Mouse (Mus musculus) spleen, adult 12 weeks (tissue): ENCODE results near the gene Sema3d.

Source experiments
- DNase-seq: peaks from one replicate; pipeline ENCODE4 v3.0.0; 2022; ENCODE audit warnings: low spot score

Sema3d gene

GRCm38 (mm10) chr5:12383133-12383959 lies at the start of gene Sema3d:
Gene Sema3d (plus strand): TSS chr5:12383385.
- no peak for DNase-seq

GRCm38 (mm10) chr5:12377261-12377660 lies 5.9 kb upstream of the Sema3d start:
- no peak for DNase-seq

- no peak for DNase-seq
Observed at GRCm38 (mm10) chr5:12378900-12379299, 4.3 kb upstream of the Sema3d start.

GRCm38 (mm10) chr5:12382010-12382409 lies 1.2 kb upstream of the Sema3d start:
- no peak for DNase-seq

- DNase-seq: no peak
Observed at GRCm38 (mm10) chr5:12383960-12384285, 738 bp downstream of the Sema3d start.

GRCm38 (mm10) chr5:12392667-12393066 lies 9.5 kb downstream of the Sema3d start:
- no peak for DNase-seq

GRCm38 (mm10) chr5:12399271-12399670 lies 16.1 kb downstream of the Sema3d start:
- no peak for DNase-seq

GRCm38 (mm10) chr5:12404229-12404628 lies 21.0 kb downstream of the Sema3d start:
- no peak for DNase-seq

GRCm38 (mm10) chr5:12412595-12412994 lies 29.4 kb downstream of the Sema3d start:
- no peak for DNase-seq

- no peak for DNase-seq
Observed at GRCm38 (mm10) chr5:12423264-12423663, 40.1 kb downstream of the Sema3d start.

- no peak for DNase-seq
Observed at GRCm38 (mm10) chr5:12441737-12442136, 58.6 kb downstream of the Sema3d start.

- DNase-seq: no peak
Observed at GRCm38 (mm10) chr5:12442176-12443105, 59.3 kb downstream of the Sema3d start.

- DNase-seq: no peak
Observed at GRCm38 (mm10) chr5:12451089-12451488, 67.9 kb downstream of the Sema3d start.

GRCm38 (mm10) chr5:12454946-12455345 lies 71.8 kb downstream of the Sema3d start:
- no peak for DNase-seq

GRCm38 (mm10) chr5:12457509-12457908 lies 74.3 kb downstream of the Sema3d start:
- no peak for DNase-seq

GRCm38 (mm10) chr5:12467568-12468336 lies 84.6 kb downstream of the Sema3d start:
- no peak for DNase-seq

- no peak for DNase-seq
Observed at GRCm38 (mm10) chr5:12474904-12475638, 91.9 kb downstream of the Sema3d start.

GRCm38 (mm10) chr5:12475639-12475916 lies 92.4 kb downstream of the Sema3d start:
- DNase-seq: no peak

- DNase-seq: no peak
Observed at GRCm38 (mm10) chr5:12487926-12488325, 104.7 kb downstream of the Sema3d start.

- no peak for DNase-seq
Observed at GRCm38 (mm10) chr5:12491704-12492103, 108.5 kb downstream of the Sema3d start.

GRCm38 (mm10) chr5:12498227-12498928 lies 115.2 kb downstream of the Sema3d start:
- no peak for DNase-seq
